Mouse (Mus musculus): ENCODE measurements at regions not wholly inside any gene's neighbourhood (a gene's known extent, or its start where the extent isn't known, plus 50 kb on each side); places are given as distances from the start of the nearest gene placed in this dataset.
A peak's percentile ranks its signal among the peaks of the same experiment; 100 is the strongest.

DNA sequence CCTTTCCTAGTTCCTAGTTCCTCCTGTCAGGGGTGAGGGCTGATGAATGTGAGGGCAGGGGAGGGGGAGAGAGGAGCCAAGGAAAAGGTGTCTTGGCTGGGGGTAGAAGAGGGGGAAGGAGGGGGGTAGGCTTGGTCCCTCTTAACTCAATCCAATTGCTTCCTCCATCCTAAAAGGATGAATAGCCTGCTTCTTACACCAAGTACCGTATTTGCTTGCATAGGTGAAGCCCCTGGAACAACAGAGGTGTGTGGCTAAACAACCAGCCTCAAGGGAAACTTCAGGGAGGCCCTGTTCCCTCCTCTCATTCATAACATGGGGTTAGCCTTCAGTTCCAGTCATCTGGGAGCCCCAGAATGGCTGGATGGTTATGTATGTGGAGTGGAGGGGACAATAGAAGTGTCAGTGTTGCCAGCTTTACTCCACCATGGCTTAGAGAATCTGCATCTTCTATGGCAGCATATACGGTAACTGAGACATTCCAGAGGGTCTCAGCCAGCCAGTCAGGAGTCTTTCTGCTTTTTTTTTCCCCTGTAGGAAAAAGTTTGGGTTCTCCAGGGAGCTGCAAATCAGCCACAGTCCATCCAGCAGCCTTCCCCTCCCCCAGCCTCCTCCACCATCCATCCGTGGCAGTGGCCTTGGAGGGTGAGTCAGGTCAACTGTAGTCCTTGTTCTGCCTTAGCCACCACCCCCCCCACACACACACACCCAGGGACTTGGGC, 100.2 kb upstream of the Ccnd2 start:
- no peak for DNase-seq

DNA sequence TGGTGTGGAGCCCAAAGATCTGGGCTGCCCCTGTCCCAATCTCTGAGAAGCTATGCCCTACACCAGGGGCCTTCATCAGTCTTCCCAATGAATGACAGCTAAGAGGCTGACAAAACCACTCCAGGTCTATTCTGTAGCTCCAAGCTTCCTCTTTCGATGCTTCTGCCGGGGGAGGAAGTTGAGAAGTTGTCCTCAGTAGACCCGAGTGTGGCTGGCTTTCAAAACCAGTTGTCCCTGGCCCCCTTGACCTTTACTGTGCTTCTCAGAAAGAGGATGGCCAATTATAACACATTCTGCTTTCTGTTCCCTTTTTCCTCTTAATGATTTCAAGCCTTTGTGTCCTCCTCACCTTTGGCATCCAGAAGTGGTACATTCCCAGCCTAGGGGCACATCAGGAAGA, 101.9 kb upstream of the Ccnd2 start:
- DNase-seq: no peak

DNA sequence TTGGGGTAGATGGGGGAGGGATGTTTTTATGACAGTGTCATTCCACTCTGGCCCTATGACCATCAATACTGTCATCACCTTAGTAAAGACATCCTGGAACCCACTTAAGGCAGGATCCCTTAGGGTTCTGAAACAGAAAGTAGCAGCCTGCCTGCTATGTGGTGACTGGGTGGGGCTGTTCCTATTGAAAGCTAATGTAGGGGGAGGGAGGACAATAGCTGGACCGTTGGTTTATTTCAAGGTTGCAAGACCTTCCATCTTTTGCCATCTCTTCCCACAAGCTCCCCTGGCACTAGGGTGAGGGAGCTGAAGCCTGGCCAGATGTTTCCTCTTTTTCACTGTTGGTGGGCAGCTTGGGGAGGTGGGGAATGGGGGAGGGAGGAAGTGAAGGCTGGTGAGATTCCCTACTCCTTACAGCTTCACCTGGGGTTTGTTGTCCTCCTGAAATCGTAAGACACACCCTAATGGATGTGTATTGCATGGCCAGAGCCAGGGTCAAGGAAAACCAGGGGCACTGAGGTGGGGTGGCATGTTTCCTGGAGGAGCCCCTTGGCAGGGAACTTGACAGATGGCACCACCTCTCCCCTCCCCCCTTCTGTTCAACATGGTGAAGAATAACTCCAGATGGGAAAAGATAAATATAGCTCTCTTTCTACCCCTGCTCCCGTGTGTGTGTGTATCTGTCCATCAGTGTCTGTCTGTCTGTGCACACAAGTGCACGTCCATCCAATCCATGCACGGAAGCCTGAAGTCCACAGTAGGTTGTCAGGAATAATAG, 112.1 kb upstream of the Ccnd2 start:
- DNase-seq: no peak

GRCm38 (mm10) chr6:127265063-127265775, 113.2 kb upstream of the Ccnd2 start:
- DNase-seq: no peak

DNA sequence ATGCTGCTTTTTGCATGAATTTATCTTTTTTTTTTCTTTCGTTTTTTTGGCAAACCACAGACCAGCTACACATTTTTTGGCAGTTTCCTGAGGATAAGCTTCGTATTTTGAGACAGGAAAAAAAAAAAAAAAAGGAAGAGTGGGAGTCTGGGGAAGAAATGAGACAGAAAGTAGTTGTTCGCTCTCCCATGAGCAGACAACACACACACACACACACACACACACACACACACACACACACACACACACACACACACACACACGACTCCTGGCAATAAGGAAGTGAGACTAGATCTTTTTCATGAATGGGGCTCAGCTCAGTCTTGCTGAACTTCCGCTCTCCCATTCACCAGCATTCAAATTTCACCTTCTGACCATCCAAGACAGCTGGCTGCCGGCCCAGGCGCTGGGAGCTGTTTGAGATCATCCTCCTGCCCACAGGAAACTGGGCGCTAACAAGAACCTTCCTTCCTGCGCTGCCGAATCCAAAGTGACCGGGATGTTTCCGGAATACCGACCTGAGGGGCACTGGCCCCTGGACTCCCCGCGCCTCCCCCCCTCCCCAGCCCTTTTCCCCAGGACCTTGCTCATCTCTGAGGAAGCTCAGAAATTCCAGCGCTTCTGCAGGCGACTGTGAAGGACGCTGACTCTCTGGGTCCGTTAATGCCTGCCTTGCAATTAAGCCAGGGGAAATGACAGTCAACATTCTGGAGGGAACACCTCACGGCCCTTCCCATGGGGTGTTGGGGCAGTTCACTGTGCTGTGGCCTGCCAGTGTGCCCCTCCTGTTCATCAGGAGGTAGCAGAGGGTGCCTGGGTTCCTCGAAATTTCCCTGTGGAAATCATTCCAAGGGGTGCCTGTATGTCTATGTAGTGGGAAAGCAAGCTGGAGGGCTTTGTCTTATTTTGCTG, 114.2 kb upstream of the Ccnd2 start:
- peak; percentile 67 for DNase-seq

GRCm38 (mm10) chr6:127266813-127267165, 114.8 kb upstream of the Ccnd2 start:
- DNase-seq: no peak

DNA sequence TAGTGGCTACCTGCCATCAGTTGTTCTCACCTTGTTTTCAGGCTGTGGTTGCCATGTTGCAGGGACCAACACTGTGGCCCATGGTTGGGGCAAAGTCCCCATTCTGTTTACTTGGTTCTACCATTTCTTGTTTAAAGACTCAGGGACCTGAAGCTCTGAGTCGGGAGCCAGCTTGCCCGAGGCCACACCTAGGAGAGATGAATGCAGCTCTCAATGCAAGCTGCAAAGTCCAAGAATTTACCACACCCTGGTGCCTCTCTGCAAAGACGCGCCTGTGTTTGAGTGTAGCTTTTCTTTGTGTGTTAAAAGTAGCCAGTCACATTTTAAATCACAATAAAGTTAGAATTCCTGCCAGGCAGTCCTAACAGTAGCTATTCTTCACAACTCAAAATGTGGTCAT, 117.0 kb upstream of the Ccnd2 start:
- DNase-seq: no peak

DNA sequence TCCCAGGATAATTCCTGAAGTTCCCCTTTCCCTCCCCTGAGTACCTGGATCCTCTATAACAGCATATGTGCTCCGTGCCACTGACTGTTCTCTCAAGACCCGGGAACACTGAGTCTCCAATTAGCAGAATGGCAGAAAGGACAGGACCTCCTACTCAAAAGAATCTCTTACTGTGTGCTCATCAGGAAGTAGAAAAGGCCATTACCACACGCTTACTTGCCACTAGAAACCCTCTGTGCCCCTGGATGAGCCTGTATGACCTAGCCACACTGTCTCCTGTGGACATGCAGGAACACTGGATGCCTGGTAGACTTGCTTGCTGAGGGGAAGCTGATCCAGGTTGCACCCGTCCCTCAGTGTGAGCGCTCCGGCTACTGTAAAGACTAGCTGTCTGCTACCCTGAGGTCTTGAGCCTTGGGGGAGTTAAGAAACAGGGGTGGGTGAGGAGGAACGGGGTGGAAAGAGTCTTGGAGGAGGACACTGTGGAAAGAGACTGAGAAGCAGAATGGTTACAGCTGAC, 117.6 kb upstream of the Ccnd2 start:
- no peak for DNase-seq

DNA sequence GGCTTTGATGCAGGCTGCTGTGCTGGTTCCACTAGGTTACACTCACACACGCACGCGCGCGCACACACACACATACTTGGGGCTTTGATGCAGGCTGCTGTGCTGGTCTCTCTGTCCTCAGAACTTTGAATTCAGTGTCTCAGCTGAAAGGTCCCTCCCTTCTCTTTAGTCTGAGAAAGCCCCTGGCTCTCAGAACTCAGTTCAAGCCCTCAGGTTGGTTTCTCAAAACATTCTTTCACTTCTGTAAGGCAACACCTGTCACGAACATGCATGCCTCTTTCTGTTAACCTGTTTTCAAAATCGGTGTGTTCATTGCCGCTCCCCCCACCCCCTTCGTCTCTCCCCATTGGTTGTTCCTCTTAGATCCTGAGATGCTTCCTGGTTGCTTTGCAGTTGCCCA, 118.8 kb upstream of the Ccnd2 start:
- no peak for DNase-seq

DNA sequence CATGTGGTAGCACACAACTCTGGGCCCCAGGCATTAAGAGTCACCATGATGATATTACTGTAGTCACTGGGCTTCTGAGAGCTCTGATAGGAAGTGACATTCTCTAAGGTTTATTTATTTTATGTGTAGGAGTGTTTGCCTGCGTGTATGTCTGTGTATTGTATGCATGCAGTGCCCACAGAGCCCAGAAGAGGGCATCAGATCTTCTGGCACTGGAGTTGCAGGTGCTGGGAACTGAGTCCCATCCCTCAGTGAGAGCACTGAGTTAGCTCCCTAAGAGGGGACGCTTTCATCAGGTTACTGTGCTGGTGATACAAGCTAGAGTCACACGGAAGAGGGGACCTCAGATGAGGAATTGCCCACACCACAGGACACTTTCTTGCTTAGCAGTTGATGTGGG, 119.4 kb upstream of the Ccnd2 start:
- no peak for DNase-seq

- DNase-seq: no peak
Observed at GRCm38 (mm10) chr6:127272630-127273029, 120.6 kb upstream of the Ccnd2 start.

GRCm38 (mm10) chr6:127274732-127275429, 122.9 kb upstream of the Ccnd2 start:
- DNase-seq: no peak

GRCm38 (mm10) chr6:127275430-127275784, 123.4 kb upstream of the Ccnd2 start:
- DNase-seq: no peak

GRCm38 (mm10) chr6:127276362-127276761, 124.4 kb upstream of the Ccnd2 start:
- no peak for DNase-seq

DNA sequence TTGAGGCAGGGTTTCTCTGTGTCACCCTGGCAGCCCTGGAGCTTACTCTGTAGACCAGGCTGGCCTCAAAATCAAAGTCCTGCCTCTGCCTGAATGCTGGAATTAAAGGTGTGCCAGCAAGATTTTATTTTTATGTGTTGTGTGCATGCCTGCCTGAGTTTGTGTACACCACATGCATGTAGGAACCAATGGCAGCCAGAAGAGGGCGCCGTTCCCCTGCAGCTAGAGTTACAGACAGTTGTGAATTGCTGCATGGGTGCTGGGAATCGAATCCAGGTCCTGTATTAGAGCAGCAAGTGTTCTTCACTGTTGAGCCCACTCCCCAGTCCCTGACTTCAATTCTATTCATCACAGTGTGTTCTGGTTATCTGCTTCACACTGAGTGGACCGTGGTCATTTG, 126.4 kb upstream of the Ccnd2 start:
- no peak for DNase-seq

GRCm38 (mm10) chr6:127284226-127284625, 132.2 kb upstream of the Ccnd2 start:
- DNase-seq: no peak

- no peak for DNase-seq
Observed at GRCm38 (mm10) chr6:127286681-127287476, 134.9 kb upstream of the Ccnd2 start.

- DNase-seq: no peak
Observed at GRCm38 (mm10) chr6:127288946-127289345, 137.0 kb upstream of the Ccnd2 start.

GRCm38 (mm10) chr6:127291937-127292336, 139.9 kb upstream of the Ccnd2 start:
- DNase-seq: no peak

GRCm38 (mm10) chr6:127293829-127294228, 141.8 kb upstream of the Ccnd2 start:
- DNase-seq: no peak

DNA sequence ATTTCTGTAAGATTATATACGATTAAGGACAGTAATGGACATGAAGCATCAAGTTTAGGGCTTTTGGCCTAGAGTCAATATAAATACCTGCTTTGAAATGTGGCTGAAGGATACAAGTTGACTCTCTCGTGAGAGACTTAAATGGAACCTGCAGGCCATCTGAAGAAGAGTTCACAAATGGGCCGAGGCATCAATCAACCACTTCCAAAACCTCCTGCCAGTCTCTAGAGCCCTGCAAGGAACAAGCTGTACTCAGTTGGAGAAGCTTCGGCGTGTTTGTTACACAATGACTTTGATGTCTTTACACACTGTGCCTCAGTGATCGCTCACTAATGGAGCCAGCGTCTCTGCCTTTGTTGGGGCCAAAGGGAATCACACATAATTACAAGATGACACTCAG, 146.1 kb upstream of the Ccnd2 start:
- DNase-seq: no peak

Measured in gastrocnemius, postnatal 25 days (tissue).